Mouse (Mus musculus): Measurements from ENCODE around the gene Hoxa13.

Gene Hoxa13

DNA sequence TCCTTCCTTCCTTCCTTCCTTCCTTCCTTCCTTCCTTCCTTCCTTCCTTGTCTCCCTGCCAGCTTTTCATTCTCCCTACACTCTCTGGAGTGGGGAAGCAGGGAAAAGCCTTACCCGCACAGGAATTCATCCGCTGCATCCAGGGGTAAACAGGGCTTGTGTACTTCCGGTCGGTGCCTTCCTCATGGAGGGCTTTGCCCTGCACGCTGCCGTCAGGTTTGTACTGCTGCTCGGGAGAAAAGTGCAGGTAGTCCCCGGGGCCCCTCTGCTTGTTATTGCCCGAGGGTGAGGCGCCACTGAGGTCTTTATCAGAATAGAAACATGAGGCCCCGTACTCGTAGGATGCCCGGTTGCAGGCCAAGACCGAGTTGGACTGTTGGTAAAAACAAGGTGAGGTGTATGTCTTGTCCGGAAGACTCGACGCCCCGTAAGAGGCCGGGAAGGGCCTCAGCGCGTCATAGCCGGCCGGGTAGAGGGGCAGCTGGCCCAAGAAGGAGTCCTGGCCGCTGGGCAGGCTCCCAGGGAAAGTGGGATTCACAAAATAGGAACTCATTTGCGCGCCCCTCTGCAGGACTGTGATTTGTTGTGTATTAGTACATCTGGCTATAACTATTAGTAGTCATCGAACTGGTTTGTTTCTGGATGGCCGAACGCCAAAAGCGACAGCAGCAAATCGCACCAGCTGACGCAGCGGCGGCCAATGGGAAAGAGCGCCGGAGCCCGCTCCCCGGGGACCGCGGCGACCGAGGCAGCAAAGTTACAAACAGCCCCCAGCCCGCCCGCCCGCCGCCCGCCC lies 52.4 kb downstream of the Hoxa13 start, which contains the start of gene Hoxa6:
Gene Hoxa6, minus strand, starts transcription at position 651 of the 796 bp plus-strand sequence.
- DNase-seq, result no peak
